Mouse (Mus musculus) ES-Bruce4 (cell line): ENCODE measurements at regions not wholly inside any gene's neighbourhood (a gene's known extent, or its start where the extent isn't known, plus 50 kb on each side); places are given as distances from the start of the nearest gene placed in this dataset.

Experiments
- CTCF ChIP-seq: IDR thresholded peaks from one replicate; pipeline ENCODE4 v1.8.1; 2011; ENCODE audit warnings: low read depth, low read length
- EP300 ChIP-seq: IDR thresholded peaks from 2 replicates; pipeline ENCODE4 v1.6.1; 2011; ENCODE audit warnings: low read depth, low read length; ENCODE audit not compliant: insufficient read depth
- POLR2A ChIP-seq: IDR thresholded peaks from one replicate; pipeline ENCODE4 v1.8.1; 2011; ENCODE audit warnings: low read length; ENCODE audit not compliant: insufficient read depth

- no peak for TF ChIP-seq EP300
- no peak for TF ChIP-seq CTCF
- TF ChIP-seq POLR2A: no peak
These were observed 417.1 kb downstream of the Tbc1d22a start for GRCm38 (mm10) chr15:86631376-86631775.
